Mouse (Mus musculus) activated CD4-positive, CD25-positive, alpha-beta regulatory T cell, adult 4 months (primary cell): ENCODE measurements around the gene Serpinh1. TPM values are rescaled to one million over a fixed set of nuclear protein-coding genes. Genes with fewer than 3 reads are reported as not detected.
"Not testable (repeated sequence)": the region's sequence is repeated elsewhere in the genome, so short reads cannot be mapped to it uniquely, and the experiment has no call there.

Source experiments
- ATAC-seq: one replicate; pipeline ENCODE4 v1.8.0; 2017
- polyA plus RNA-seq, 2 experiments: library from polyadenylated mRNA; unstranded; fragments of 100-300 nt; shearing (Covaris generic); gene quantifications; one replicate each; pipeline ENCODE4 v1.2.1; 2017

Serpinh1 gene
- polyA plus RNA-seq, 2 experiments from 2014 or later = not detected

DNA sequence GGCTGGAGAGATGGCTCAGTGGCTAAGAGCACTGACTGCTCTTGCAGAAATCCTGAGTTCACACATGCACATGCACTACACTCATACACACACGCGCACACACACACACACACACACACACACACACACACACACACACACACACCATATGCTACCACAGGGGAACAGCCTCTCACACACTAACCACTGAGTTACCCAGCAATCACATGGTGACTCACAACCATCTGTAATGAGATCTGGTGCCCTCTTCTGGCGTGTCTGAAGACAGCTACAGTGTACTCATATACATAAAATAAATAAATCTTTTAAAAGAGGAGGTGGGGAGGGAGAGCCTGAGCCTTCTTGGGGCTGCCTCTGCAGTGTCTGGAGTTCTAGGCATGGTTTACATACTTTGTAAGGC is 21.3 kb upstream of the Serpinh1 start:
- ATAC-seq = not testable (repeated sequence)

- no peak for ATAC-seq
These were observed 13.7 kb upstream of the Serpinh1 start for GRCm38 (mm10) chr7:99366716-99367115.

- no peak for ATAC-seq
These were observed 12.0 kb upstream of the Serpinh1 start for GRCm38 (mm10) chr7:99365069-99365468.

GRCm38 (mm10) chr7:99362137-99362536 is 9.1 kb upstream of the Serpinh1 start:
- ATAC-seq = no peak

DNA sequence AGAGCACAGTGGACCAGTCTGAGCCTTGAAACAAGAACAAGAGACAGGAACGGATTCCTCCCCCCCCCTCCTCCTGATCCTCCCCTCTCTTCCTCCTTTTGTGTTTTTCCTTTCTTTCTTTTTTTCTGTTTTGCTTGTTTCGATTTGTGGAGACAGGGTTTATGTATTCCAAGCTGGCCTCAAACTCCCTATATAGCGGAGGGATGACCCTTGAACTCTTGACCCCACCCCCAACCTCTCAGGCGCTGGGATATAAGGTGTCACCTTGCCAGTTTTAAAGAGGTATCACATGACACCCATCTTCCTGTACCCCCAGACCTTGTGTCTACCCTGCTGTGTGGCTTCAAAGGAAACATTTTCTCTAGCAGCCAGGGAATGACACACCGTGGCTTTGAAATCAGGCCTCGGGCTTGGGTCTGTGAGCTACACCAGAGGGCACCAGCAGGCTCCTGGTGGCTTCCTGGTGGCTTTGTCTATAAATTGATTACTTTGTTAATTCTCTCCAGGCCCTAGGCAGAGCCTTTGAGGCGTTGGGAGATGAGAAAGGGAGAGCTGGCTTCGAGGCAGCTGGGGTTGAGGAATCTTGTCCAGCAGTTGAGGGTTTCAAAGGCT is 7.9 kb upstream of the Serpinh1 start:
- ATAC-seq = no peak

DNA sequence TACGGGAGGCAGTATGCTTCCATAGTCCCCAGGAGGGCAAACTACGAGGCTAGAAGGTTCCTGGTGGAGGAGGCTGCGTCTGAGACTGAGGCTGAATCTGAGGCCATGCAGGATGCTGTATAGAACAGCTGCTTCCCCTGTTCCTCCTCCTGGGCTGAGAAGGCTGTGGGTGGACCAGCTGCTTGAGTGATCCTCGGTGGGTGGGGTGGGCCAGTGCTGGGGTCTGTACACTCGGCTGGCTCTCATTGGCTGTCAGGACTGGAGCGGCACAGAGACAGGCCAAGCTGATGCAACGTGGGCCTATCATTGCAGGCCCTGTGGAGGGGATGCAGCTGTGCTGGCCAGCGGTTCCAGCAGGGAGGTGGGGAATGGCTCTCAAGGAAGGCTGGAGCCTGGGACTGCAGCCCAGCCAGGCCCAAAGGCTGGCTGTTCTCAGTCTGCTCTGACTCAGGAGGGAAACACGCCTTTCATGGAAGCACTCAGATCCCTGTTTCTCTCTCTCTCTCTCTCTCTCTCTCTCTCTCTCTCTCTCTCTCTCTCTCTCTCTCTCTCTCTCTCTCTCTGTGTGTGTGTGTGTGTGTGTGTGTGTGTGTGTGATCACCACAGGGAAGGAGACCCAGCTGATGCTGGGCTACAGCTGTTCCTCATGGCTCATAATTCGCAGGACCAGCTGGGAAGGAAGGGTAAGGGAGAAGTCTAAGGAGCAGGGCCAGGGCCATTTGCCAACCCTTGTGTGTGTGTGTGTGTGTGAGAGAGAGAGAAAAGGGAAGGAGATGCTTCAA is 7.2 kb upstream of the Serpinh1 start:
- no peak for ATAC-seq

GRCm38 (mm10) chr7:99358371-99358770 is 5.3 kb upstream of the Serpinh1 start:
- no peak for ATAC-seq

DNA sequence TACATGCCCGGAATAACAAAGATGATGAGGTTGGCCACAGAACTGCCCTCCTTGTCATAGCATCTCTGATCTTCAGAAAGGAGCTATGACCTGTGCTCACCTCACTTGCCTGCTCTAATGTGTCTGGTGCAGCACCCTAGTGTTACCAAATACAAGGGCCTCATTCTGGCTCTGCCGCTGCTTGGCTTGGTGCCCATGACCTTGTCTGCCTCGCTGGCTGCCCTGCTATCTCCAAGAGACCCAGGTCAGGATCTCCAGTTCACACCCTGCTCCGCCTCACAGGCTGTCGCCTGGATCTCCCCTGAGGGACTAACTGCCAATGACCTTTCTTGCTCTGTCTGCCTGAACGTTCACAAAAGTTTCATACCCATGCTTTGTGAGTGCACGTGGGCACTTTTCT is 4.2 kb upstream of the Serpinh1 start:
- no peak for ATAC-seq

DNA sequence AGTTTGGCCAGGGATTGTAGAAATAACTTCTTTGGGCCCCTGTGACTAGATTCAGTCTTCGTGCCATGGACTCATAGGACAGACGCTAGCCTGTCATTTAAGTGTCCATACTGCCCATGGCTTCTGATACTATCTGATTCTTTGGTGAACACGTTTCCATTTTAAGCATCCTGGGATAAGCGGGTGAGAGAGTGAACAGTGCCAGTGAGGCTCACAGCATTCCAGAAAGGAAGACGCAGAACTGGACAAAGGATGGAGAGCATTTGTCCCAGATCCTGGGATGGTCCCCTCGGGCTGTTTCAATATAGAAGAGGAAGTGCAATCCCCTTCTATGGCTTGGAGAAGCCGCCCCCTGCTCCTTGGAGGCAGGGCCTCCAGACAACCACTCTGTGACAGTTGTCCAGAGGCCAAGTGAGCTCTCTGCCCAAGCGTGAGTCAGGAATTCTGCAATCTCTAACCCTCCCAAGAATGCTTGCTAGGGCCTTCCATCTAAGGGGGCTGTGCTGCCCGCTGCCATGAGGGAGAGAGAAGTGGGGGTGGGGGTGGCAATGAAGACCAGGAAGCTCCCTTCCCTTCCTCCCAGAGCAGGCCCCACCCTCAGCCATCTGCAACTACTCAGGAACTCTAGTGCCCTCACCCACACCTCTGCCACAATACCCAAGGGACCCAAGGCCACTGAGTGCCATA is 3.3 kb upstream of the Serpinh1 start:
- ATAC-seq = no peak

DNA sequence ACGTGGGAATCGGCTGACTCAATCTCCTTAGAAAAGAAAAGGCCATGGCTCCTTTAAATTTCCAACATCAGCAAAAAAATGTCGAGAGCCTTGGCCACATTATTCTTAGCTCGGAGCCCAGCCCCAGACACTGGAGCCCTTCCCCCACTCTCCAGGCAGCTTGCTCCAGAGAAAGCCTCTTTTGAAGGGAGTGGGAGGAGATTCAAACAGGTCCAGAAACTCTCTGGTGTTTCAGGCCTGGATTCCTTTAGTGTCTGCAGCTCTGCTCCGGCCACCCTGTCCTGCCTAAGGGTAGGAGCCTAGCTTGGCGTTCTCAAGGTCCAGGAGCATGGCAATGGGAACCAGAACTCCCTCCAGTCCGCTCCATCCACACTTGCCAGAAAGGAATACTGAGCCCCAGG is 2.7 kb upstream of the Serpinh1 start:
- ATAC-seq = no peak

- ATAC-seq = no peak
These were observed 1.1 kb downstream of the Serpinh1 start for GRCm38 (mm10) chr7:99351802-99352517.

GRCm38 (mm10) chr7:99351104-99351801 is 1.8 kb downstream of the Serpinh1 start:
- no peak for ATAC-seq

DNA sequence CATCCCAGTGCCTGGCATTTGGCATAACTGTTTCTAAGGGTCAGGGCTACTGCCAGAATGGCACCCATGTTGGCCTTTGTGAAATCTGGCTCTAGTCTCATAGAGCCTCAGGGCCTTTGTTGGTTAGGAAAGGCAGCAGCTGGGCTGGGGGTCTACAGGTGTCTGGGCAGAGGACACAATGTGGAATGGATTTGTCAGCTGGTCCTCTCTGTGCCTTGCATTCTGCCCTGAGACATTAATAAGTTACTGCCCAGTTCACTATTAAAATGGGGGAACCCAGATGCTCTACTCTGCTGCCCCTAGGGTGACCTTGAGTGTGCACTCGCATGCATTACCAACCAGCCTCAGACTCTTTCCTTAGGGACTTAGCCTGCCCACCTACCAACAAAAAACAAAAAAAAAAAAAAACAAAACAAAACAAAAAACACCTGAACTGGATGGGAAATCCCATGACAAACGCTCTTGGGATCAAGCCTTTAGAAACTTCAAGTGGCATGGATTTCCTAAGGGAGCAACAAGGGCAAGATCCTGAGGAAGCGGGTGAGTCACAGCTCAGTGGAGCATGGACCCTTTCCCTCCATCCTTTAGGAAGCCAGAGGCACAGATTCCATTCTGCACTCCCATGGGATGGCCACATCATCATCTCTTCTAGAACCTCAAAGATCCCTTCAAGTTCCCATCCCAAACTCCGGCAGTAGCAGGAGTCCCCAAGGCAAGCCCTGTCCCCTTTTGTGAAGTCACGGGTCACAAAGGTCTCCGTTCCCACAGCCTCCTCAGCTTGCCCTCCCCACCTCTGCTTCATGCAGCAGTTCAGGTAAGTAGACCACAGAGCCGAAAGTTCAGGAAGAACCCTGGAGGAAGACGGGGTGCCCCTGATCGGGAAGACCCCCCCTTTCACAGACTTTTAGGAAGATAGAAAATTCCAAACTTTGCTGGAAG is 3.0 kb downstream of the Serpinh1 start:
- ATAC-seq = no peak

DNA sequence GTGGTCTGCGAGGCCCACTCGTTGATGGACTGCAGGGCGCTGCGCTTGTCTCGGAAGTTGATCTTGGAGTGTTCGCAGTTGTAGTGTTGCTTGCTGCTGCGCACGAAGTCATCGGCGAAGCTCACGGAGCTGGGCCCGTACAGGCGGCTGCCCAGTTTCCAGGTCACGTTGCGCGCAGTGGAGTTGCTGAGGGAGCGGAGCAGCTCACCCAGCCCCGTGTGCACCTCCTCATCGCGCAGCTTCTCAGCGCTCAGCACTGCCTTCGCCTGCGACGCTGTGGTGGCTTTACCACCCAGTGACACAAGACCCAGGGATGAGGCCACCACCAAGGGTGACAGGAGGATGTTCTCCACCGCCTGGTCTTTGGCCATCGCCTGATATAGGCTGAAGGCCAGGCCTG is 4.2 kb downstream of the Serpinh1 start:
- ATAC-seq = no peak

- ATAC-seq = no peak
These were observed 5.8 kb downstream of the Serpinh1 start for GRCm38 (mm10) chr7:99347268-99347667.

DNA sequence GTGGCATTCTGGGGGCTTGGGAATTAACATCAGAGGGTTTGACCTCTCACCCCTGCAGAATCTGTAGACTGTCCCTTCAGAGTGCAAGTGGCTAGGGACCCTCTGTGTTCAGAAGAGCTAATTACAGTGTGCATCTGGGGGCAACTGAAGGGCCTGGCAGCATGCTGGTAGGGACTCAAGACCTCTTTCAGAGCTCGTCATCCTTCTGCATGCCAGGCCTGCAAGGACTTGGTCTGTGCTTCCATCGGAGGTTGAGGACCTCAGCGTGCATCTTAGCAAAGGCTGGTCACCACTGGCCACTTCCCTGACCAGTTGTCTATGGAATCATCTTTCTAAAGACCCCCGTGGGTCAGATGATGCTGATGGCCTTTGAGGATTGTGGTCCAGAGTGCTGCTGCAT is 9.5 kb downstream of the Serpinh1 start:
- ATAC-seq = no peak

- no peak for ATAC-seq
These were observed 12.3 kb downstream of the Serpinh1 start for GRCm38 (mm10) chr7:99340736-99341135.

DNA sequence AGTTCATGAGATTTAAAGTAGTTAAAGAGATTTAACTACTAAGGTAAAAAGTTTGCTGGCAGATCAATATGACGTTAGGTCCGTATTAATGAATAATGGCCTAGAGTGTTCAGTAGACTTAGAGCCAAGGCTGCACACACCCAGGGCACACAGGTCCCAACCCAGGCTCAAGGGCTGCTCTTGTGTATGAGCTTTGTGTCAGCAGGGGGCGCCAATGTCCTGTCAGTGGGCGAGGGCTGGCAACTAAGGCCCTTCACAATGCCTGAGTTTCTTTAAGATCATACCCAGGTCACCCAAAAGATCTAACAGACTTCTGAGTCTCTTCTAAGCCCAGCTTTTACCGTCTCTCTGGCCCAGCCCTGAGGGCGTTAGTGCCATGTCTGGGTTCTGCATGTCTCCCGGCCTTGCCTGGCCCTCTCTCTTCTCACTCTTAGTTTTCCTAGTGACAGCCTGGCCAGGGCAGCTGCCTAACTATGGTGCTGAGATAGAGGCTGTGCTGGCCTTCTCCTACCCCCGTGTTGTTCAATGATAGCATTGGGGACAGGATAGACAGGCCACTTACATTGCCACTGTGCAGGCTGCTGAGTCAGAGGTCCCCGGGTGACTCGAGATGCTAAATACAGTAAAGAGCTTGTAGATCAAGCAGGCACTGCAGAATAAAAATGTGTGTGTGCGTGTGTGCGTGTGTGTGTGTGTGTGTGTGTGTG is 20.1 kb downstream of the Serpinh1 start:
- ATAC-seq = no peak

- no peak for ATAC-seq
These were observed 23.0 kb downstream of the Serpinh1 start for GRCm38 (mm10) chr7:99330012-99330411.

DNA sequence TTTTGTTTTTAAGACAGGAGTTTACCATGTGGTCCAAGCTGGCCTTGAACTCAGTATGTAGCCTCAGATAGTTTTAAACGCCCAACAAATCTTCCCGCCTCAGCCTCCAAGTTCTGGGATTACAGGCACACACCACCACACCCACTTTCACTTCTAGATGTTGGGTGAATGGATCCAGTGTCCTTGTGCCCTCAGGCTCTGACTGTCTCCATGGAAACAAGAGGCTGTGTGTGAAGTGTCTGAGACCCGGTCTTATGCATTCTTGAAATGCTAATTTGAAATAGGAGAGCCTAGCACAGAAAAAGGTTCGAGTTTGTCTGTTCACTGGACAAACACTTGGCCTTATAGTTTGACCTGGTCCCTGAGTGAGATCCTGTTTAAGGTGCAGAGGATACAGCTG is 24.2 kb downstream of the Serpinh1 start:
- no peak for ATAC-seq

DNA sequence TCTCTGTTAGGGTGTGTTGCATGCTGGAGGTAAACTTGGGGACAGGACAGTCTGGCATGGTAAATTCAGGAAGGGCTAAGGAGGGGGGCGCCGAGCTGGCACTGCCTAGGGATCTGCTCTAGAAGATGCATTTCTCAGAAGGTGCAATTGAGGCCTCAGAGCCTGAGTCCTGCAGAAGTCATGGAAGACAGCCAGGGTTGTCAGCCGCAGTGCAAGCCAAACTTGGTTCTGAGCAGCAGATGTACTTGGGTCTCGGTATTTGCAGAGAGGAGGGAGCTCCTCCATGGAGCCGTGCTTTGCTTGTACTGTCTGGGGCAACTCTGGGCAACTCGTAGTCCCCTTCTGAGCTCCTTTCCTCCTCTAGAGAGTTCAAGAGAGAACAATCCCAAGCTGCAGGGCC is 26.9 kb downstream of the Serpinh1 start:
- ATAC-seq = no peak
